Mouse (Mus musculus) A20 (cell line): ENCODE measurements around the gene Sgca.
A peak's percentile ranks its signal among the peaks of the same experiment; 100 is the strongest.

Source experiments
- DNase-seq: peaks from one replicate; pipeline ENCODE4 v3.0.0-alpha.2; 2011; ENCODE audit warnings: low read depth, low spot score

Sgca gene

GRCm38 (mm10) chr11:95001584-95002347 lies 25.6 kb upstream of the Sgca start:
- no peak for DNase-seq

- DNase-seq = peak; percentile 51
These were observed 24.9 kb upstream of the Sgca start for GRCm38 (mm10) chr11:95001058-95001457.

- no peak for DNase-seq
These were observed 24.4 kb upstream of the Sgca start for GRCm38 (mm10) chr11:95000548-95000947.

GRCm38 (mm10) chr11:95000128-95000527 lies 24.0 kb upstream of the Sgca start:
- DNase-seq = no peak

- DNase-seq = no peak
These were observed 22.0 kb upstream of the Sgca start for GRCm38 (mm10) chr11:94998041-94998531.

- DNase-seq = no peak
These were observed 21.5 kb upstream of the Sgca start for GRCm38 (mm10) chr11:94997596-94997995.

- DNase-seq = no peak
These were observed 20.9 kb upstream of the Sgca start for GRCm38 (mm10) chr11:94996984-94997383.

GRCm38 (mm10) chr11:94996101-94996500 lies 20.0 kb upstream of the Sgca start:
- DNase-seq = no peak

- no peak for DNase-seq
These were observed 19.0 kb upstream of the Sgca start for GRCm38 (mm10) chr11:94994947-94995772.

GRCm38 (mm10) chr11:94994208-94994814 lies 18.2 kb upstream of the Sgca start:
- no peak for DNase-seq

GRCm38 (mm10) chr11:94992754-94993606 lies 16.9 kb upstream of the Sgca start:
- DNase-seq = peak; percentile 39

- DNase-seq = no peak
These were observed 16.3 kb upstream of the Sgca start for GRCm38 (mm10) chr11:94992480-94992753.

GRCm38 (mm10) chr11:94991641-94992479 lies 15.7 kb upstream of the Sgca start:
- DNase-seq = peak; percentile 65

GRCm38 (mm10) chr11:94990749-94991577 lies 14.8 kb upstream of the Sgca start, which contains the start of gene Ppp1r9b:
TSS of gene Ppp1r9b (plus strand) at chr11:94991035.
- DNase-seq = peak; percentile 94

- DNase-seq = no peak
These were observed 14.1 kb upstream of the Sgca start for GRCm38 (mm10) chr11:94990102-94990748.

- peak; percentile 89 for DNase-seq
These were observed 13.5 kb upstream of the Sgca start for GRCm38 (mm10) chr11:94989562-94990017.

GRCm38 (mm10) chr11:94988780-94989561 lies 12.8 kb upstream of the Sgca start:
- peak; percentile 41 for DNase-seq

GRCm38 (mm10) chr11:94987851-94988250 lies 11.7 kb upstream of the Sgca start:
- no peak for DNase-seq
